Mouse (Mus musculus) ES-E14 (cell line): Measurements from ENCODE around the gene Ofcc1.

ENCODE experiments used
- CHD2 ChIP-seq: IDR thresholded peaks from 2 replicates; pipeline ENCODE4 v1.6.1; 2014; ENCODE audit warnings: mild to moderate bottlenecking, low read depth, low read length, inconsistent platforms
- HCFC1 ChIP-seq: IDR thresholded peaks from 2 replicates; pipeline ENCODE4 v1.6.1; 2012; ENCODE audit warnings: low read length, inconsistent platforms, borderline replicate concordance; ENCODE audit not compliant: insufficient read depth
- MAFK ChIP-seq: IDR thresholded peaks from 2 replicates; pipeline ENCODE4 v1.6.1; 2014; ENCODE audit warnings: mild to moderate bottlenecking, low read depth, low read length, inconsistent platforms; ENCODE audit not compliant: insufficient read depth
- ZC3H11A ChIP-seq: IDR thresholded peaks from 2 replicates; pipeline ENCODE4 v1.6.1; 2012; ENCODE audit warnings: low read depth, mild to moderate bottlenecking, inconsistent platforms, low read length, borderline replicate concordance
- ZNF384 ChIP-seq: IDR thresholded peaks from 2 replicates; pipeline ENCODE4 v1.6.1; 2012; ENCODE audit warnings: low read depth, low read length, inconsistent platforms

DNA sequence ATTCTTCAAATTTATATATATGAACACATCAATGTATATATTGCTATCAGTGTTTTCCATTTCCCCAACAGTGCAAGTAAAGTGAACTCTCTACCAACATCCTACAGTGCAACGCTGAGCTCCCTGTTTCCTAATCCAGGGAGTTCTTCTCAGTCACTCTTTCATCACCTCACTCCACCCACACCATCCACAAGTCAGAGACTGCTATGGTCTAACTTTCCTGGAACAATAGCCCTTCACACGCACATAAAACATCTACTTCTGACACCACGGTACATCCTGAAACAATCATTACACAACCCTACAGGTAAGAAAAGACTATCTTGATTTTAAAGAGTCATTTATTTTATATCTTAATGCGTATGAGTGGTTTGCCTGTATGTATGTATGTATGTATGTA, 335.4 kb downstream of the Ofcc1 start:
- TF ChIP-seq ZNF384 = no peak
- TF ChIP-seq HCFC1 = no peak
- no peak for TF ChIP-seq MAFK
- no peak for TF ChIP-seq CHD2
- no peak for TF ChIP-seq ZC3H11A
